Mouse (Mus musculus) frontal cortex, postnatal 25 days (tissue): ENCODE results near the gene Mok.
A peak's percentile ranks its signal among the peaks of the same experiment; 100 is the strongest.

Experiments
- DNase-seq, 2 experiments: peaks; one replicate each; pipeline ENCODE4 v3.0.0; 2022; ENCODE audit warnings: low spot score in 2 of 2

Mok gene

DNA sequence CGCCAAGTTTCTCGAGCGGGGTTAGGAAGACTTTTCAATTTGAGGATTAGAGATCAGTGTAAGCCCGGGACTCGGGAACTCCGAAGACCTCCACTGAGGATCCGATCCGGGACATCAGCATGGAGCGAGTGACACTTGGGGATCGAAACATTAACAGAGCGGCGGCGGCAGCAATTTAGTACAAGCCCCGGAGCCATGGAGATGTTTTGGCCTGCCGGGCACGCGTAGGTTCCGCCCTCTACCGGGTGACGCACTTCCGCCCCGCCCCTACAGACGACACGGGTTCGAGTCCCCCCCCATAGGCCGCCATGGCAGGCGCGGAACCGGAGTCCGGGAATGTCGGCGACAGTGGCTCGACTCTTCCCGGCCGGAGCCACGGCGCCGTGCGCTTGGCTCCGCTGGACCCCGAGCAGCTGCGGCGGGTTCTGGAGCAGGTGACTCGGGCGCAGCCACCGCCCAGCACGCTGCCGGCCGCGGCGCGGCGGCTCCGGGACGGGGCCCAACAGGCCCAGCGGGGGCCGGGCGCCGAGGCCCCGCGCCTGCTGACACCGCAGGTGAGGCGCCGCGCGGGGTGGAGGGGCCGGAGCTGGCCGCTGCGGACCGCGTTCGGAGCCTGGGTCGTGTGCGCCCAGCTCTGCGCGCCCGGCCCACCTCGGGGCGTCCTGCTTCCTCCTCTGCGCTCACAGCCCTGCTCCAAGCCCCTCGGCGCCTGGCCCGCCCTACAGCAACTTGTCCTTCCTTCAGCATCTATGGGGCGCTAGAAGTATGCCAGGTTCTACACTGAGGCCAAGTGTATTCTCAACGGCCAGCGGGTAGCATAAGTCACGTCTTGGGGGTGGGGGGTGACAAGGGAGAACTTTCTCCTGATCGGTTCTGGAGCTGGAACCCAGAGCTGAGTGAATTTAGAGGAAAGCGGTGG is 9.5 kb upstream of the Mok start, which contains the start of gene Zfp839:
Zfp839 (plus strand) TSS at position 244 of the 919 bp plus-strand sequence.
- peak; percentile 80 to 81 for DNase-seq

DNA sequence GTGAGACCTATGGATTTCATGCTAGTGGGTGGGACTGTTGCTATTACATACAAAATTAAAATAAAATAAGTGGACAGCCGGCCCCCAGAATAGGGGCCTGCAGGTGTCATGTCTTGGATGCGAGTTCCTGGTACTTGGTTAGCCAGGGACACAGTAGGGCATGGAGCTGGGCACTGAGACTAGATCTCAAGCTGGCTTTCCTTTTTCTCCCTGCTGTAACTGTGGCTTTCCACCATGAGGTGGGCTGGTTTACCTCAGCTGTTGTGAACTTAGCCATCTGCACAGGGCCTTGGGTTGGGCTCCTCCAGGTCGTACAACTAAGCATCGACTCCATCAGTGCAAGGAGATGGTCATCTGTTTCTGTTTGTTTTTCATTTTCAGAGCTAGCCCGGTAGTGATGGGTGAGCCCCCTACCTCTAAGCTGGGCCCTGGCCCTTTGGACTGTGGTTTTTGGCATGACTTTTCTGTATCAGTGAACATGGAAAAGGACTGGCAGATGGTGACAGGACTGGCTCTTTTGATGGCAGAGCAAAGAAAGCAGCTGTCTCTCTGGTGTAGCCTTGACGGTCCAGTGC is 5.5 kb upstream of the Mok start:
- DNase-seq, result no peak

DNA sequence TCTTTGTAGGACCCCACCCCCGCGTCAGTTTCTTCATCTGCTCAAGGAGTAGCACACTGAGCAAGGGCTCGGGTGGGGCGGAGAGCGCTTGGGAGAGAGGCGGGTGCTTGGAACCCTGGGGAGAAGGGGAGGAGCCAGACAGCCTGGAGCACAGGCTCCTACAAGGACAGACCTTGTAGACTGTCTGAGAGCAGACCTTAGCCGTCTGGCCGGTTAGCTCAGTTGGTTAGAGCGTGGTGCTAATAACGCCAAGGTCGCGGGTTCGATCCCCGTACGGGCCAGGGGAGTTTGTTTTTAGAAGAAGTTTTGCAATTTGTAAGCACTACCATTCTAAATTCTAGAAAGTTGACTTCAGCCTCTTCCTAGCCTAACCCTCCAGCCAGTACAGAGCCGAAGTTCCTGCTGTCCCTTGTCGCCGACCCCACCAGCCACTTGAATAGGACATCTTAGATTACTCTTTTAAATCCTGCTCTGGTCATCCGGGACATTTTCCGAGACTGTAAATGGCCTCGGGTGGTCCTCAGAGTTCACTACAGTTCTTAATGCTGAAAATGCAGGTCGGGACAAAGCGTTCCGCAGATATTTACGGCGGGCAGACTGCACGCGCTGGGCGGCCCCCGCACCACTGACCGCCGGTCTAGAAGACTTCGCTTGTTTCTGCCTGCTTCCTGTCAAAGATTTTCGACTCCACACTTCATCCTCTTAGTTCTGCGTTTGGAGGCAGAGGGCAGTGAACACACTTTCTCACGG is 4.6 kb upstream of the Mok start:
- DNase-seq, result peak; percentile 81 to 82

DNA sequence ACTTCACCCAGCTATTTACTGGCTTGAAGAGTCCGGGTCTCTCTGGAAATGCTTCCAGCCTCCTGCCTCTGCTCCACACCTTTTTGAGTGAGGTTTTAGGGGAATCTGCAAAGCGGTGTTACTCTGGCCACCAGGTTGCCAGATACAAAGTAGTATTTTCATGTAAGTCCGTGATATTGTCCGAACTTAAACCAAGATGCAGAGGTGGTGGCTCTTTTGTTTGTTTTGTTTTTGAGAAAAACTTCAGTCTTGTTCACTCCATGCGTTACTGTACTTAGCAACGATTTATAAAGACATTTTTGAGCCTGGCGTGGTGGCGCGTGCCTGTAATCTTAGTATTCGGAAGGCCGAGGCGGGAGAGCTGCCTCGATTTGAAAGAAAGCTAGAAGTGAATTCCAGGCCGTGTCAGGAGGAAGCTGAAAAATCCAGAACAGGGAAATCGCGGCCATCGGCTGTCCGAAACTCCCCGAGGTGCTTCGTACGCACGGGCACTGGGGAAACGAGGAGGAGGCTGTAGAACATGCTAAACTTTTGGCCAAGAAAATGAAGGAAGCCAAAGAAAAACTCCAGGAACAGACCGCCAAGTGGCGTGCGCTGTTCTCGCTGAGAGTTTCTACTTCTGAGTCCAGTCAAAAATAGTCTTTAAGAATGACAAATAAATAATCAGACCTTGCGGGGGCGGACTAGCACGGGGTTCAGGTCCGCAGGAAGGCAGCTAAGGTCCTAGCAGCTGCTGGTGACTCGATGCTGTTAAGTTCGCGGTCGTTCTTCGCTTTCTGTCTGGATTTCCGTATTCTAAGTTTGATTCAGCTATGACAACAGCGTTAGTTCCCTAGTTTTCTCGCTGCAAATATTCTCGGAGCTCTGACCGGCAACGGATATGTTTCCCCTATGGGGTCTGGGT is 3.7 kb upstream of the Mok start:
- DNase-seq, result no peak

DNA sequence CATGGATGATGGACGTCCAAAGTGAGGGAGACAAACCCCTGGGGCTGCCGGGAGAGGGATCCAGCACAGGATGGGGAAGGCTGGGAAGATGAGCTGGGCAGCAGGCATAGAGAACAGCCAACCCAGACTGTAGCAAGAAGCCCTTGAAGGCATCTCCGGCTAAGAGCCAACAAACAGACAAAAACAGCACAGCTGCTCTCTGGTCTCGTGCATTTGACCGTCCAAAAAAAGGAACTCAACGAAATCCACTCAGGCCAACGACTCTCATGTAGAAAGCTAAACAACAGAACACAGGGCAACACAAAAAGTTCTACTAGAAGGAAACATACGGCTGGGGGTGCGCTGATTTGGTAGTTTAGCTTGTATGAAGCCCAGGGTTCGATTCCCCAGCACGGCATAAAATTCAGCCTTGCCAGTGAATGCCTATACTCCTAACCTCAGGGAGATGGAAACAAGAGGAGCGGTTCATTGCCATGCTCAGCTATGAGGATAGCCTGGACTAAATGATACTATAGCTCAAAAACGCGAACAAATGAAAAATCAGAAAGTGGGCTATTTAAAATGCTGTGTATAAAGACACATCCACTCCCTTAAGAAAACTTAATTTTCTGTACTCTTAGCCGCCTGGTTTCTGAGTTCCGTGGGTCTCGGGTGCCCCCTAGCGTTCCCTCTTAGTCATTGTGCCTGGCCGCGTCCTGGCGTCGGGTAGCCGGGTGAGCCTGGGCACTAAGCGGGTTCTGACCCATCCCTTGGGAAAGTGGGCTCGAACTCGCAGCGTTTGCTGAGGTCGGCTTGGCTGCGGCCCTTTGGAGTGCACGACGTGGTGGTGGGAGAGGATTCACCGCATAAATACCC is 2.7 kb upstream of the Mok start:
- peak; percentile 78 to 80 for DNase-seq

DNA sequence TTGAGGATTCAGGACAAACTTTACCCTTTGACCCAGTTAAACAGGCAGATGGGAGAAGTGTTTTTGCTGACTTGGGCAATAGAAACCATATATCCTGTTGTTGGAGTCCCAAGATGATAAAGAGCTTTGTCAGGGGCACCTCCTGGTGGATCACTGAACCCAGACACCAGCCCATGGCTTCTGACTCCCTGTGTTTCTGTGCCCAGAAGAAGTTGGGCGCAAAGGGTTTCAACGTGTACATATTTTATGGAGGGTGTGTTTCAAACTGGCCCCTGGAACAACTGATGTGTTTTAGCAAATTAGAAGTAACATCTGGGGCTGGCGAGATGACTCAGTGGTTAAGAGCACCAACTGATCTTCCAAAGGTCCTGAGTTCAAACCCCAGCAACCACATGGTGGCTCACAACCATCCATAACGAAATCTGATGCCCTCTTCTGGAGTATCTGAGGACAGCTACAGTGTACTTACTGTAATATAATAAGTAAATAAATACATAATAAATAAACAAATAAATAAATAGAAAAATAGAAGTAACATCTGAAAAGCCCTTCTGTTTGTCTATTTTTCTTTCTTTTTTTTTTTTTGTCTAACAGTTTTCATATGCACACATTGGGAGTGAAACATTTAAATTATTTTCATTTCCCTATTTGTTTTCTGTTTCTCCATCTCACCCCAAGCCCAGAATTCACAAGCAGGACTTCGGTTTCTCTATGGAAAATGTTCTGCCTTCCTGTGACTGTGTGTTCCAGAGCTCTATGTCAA is 1.2 kb upstream of the Mok start:
- DNase-seq, result no peak

DNA sequence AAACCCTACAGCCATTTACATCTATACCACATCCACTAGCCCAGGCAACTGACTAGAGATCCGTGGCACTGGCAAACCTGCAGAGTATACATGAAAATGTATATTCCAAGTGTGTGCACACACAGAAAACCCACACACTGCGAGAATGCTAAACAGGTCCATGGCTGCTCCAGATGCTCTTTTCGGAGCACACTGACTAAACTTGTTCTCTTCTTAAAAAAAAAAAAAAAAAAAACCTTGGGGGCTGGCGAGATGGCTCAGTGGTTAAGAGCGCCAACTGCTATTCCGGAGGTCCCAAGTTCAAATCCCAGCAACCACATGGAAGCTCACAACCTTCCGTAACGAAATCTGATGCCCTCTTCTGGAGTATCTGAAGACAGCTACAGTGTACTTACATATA is 2.9 kb downstream of the Mok start:
- DNase-seq, result no peak

DNA sequence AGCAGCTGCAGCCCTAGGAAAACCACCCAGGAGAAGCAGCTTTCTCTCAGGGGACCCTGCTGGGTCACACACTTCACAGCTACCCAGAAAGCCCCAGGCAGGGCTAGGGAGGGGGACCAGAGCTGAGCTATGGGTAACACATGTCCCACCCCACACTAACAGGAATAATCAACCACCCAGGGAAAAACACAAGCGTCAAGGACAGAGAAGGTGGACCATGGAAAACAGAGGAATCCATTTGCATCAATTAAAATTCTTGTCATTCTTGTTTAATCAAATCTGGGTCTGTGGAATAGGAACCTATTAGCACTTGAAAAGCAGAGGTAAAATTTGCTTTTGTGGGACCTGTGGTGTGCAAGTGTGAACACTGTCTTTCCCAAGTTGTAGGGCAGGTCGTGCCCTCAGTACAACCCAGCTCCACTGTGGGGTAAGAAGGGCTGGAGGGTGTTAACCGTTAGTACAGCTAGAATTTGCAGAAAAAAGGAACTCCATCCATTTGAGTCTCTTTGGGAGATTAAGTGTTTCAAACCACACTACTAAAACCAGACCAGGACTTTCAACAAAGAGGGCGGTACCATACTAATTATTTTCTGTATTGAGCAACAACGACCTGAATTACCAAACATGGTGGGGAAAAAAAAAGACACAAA is 3.4 kb downstream of the Mok start:
- DNase-seq, result no peak

DNA sequence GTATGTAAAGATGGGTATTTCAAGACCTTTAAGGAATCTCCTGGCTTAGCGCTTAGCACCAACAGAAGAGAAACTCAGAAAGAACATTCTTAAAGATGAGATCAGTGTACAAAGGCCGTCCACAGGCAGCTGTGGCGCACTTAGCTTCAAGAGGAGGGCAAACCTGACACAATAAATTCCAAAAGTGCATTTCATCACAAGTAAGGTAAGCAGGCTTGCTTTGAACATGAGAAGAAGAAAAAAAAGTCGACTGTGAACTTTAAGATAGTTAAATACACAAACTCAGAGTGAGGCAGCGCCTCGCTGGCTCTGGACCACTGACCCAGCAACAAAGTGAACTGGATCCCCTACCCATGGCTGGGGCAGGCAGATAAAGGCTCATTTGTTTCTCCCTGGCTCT is 4.0 kb downstream of the Mok start:
- DNase-seq, result no peak

DNA sequence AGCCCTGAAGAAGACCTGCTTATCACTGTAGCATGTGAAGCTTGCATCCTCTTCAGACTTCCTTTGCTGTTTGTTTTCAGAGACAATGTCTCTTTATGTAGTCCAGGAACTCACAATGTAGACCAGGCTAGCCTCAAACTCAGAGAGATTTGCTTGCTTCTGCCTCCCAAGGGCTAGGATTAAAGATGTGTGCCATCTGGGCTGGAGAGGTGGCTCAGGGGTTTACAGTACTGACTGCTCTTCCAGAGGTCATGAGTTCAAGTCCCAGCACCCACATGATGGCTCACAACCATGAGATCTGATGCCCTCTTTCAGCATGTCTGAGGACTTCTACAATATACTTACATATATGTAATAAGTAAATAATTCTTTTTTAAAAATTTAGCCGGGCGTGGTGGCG is 5.6 kb downstream of the Mok start:
- no peak for DNase-seq

DNA sequence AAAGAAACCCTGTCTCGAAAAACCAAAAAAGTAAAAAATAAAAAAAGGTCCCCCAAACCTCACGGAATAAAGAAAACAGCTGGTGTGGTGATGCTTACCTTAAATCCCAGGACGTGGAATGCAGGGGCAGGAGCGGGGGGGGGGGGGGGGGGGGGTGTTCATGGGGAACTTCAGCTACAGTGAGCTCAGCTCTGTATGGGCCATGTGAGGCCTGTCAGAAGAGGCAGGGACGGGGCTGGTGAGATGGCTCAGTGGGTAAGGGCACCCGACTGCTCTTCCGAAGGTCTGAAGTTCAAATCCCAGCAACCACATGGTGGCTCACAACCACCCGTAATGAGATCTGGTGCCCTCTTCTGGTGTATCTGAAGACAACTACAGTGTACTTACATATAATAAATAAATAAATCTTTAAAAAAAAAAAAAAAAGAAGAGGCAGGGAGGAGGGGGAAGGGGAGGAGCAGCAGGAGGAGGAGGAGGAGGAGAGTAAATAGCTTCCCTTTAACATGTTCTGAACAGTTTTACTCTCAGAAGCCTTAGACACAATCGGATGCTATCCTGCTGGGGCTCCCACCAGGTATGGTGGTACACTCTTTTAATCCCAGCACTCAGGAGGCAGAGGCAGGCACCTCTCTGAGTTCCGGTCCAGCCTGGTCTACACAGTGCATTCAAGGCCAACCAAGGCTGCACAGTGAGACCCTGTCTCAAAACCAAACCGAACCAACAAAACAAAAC is 10.3 kb downstream of the Mok start:
- no peak for DNase-seq

DNA sequence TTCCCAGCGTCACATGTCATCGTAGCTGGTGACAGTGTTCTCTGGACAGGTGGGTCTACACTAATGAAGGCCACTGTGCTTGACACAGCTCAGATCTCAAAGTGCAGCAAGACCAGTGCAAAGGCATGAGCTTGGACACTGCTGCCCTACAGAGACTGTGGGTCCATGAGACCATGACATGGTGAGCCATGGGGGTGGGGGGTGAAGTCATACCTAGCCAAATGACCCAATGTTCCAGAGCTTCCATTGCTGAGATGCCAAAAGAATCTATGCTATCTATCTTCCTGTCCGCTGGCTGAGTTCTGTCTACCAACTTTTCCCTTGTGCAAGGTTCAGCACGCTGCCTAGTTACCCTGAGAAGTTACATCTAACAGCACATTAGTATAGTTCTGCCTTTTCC is 11.8 kb downstream of the Mok start:
- no peak for DNase-seq

DNA sequence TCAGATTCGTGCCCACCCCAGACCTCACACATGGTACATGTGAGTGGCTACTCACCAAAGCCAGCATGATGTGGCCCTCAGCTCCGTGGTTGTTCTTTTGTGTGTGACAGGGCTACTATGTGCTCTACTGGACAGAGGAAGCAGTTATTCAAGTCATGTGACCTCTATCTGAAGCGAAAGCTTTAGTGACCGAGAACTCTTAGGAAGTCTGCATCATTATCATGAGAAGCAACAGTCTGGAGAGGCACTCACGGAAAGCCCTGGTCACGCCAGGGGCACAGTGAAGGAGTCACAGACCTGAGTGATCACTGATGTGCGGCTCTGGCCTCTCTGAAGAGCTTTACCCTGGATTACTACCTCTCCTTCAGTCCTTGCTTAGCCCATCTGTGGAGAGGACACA is 18.4 kb downstream of the Mok start:
- no peak for DNase-seq

DNA sequence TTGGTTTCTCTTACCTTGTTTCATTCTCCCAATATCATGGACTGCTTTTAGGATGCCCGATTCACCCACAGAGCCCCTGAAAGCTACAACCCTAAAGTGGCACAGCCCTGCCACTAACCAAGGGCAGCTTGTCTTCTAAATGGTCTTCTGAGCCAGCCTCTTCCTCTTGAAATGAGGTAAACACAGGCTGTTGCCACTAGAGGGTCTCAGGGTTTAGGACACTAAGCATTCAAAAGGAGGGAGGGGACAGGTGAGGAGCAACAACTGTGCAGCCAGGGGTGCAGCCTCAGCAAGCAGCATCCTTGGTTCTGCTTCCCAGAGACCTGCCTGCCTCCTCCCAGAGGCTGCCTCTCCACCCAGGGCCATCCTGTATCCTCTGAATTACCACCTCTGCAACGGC is 19.0 kb downstream of the Mok start:
- no peak for DNase-seq

DNA sequence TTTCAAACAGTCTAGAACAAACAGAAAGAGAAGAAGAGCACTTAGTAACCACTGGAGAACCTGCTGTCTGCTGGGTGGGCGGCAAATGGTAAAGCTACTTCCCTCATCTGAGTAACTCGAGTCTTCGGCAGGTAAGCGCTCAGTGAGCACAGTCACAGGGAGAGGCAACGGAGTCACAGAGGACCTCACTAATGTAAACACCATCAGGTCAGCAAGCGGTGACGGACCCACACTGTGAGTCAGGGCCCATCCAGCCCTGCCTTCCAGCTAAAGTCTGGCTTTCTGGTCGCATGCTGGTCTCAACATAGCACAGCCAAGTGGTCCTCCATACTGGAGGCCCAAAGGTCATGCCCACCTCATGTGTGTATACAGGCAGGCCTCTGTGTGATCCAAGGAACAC is 21.4 kb downstream of the Mok start:
- no peak for DNase-seq

DNA sequence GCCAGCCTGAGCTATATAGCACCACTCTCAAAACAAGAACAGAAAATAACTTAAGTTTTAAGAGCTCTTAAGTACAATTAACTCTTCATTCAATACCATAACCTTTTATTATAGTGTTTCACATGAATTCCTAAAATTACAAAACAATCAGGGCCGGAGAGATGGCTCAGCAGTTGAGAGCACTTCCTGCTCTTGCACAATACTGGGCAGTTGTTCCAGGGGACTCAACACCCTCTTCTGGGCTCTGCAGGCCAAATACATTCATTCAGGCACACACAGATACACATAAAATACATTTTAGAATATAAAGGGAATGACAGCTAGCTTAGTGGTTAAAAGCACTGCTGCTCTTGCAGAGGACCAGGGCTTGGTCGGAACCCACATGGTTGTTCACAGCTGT is 23.9 kb downstream of the Mok start:
- no peak for DNase-seq

DNA sequence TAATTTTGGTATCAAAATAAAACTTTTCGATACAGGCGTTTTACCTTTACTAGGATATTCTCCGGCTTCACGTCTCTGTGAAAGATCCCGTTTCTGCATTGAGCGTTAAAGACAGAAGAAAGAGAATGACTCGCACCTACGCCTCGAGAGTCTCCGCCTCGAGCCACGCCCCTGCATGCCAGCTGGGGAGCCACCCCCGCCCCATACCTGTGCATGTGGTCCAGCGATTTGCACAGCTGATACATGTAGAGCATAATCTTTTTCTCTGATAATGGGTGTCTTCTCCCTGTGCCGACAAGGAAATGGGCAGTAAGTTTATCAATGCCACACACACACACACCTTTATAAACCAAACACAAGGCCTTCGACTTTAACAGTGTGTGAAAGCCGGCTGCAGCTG is 25.8 kb downstream of the Mok start:
- no peak for DNase-seq

DNA sequence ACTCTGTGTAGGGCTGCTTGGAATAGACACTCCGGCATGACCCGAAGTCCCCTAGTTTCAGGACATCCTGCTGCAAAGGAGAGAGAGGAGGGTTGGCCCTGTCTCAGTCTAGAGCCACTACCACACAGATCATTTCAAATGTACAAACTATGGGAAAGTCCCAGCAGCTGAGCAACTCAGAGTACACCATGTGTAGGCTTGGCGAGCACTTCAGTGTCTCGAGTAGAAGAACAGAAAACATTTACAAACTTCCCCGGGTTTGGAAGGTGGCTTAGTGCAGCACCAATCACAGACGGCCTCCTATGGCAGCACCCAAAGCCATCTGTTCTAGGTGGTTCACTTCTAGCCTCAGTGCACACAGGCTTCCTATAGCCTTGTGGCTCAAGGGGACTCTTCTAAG is 27.1 kb downstream of the Mok start:
- DNase-seq, result no peak

DNA sequence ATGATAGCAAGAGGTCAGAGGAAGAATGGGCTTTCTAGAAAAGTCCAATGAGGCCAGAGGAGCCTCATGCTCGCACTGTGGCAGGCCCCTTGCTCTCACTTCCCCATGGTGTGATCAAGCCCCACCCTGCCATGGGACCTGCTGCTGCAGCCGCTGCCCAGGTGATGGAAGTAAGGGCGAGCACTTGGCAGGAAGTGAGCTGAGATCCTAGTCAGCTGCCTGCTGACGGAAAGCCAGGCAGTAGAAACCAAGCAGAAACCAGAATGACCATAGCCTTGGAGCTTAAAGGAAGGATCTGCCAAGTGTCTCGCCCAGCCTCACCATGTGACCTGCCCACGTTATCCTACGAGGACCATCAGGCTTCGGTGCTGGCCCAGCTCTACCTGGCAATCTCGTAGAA is 27.6 kb downstream of the Mok start:
- DNase-seq, result no peak
